Mouse (Mus musculus): ENCODE measurements at regions not wholly inside any gene's neighbourhood (a gene's known extent, or its start where the extent isn't known, plus 50 kb on each side); places are given as distances from the start of the nearest gene placed in this dataset.
"Not testable (repeated sequence)": the region's sequence is repeated elsewhere in the genome, so short reads cannot be mapped to it uniquely, and the experiment has no call there.

- DNase-seq (ENCODE audit: low spot score), result no peak
Measured at GRCm38 (mm10) chr10:119146342-119146741, 93.5 kb downstream of the Cand1 start.

GRCm38 (mm10) chr10:119142866-119143265 is 97.0 kb downstream of the Cand1 start:
- no peak for DNase-seq (ENCODE audit: low spot score)

DNA sequence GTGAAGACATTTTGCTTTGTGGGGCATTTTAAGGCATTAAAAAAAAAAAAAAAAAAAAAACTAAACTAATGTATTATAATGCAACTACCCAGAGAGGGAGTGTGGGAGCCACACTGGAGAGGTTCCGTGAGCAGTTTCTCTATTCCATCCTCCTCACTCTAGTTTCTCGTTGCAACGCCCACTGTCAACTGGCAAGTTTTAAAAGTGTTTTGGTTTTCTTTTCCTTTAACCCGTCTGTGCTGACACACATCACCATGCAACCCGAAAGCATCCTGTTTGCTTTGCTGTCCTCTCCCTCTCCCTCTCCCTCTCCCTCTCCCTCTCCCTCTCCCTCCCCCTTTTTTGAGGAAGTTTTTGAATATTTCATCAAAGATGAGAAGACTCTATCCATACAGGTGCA is 97.5 kb downstream of the Cand1 start:
- no peak for DNase-seq (ENCODE audit: low spot score)

DNA sequence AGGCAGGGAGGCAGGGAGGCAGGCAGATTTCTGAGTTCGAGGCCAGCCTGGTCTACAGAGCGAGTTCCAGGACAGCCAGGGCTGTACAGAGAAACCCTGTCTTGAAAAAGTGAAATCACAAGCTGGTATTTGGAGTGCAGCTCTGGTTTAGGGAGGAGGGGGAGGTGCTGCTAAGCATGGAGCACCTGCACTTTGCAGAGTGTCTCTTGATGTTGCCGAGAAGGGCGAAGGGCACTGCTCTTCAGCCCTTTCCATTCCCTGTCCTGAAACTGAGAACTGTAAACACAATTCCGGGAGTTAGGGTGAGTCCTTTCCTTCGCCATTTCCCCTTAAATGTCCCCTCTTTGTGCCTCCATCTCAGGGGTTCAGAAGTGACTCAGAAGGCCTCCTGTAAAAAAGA is 101.6 kb downstream of the Cand1 start:
- no peak for DNase-seq (ENCODE audit: low spot score)

GRCm38 (mm10) chr10:119135489-119135924 is 104.3 kb downstream of the Cand1 start:
- DNase-seq (ENCODE audit: low spot score), result no peak

- no peak for DNase-seq (ENCODE audit: low spot score)
Measured at GRCm38 (mm10) chr10:119134797-119135488, 104.9 kb downstream of the Cand1 start.

DNA sequence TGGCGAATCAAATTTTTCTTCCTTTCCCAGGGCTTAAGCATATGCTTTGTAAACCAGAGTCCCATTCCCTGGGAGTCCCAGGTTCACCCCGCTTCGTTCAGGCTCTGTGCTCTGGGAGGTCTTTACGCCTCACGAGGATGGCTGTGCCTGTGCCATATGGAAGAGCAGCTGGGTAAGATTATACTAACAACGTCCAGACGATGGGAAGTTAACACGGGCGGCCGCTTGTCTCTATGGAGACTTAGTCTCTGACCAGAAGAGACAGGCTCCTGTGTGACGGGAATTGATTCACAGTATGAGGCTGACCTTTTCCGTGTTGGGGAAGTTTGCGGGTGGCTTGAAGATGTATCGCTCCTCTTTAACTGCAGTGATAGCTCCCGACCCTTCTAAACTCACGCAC is 107.9 kb downstream of the Cand1 start:
- DNase-seq (ENCODE audit: low spot score), result no peak

GRCm38 (mm10) chr10:119130676-119131075 is 109.2 kb downstream of the Cand1 start:
- DNase-seq (ENCODE audit: low spot score), result no peak

DNA sequence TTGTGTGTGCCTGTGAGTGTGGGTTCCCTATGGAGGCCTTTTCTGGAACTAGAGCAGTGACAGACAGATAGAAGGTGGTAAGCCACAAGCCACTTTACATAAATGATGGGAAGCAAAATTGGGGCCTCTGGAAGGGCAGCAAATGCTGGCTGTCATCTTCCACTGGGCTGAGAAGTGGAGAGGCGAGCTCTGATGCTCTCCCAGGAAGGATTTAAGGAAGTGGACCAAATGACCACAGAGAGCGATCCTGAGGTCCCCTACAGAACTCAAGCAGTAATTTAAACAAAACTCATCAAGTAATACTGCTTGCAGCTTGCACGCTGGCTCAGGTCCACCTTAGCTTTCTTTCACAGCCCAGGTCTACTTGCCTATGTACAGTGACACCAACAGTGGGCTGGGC is 111.8 kb downstream of the Cand1 start:
- no peak for DNase-seq (ENCODE audit: low spot score)

- DNase-seq (ENCODE audit: low spot score), result no peak
Measured at GRCm38 (mm10) chr10:119123517-119123916, 116.3 kb downstream of the Cand1 start.

GRCm38 (mm10) chr10:119122347-119122746 is 117.5 kb downstream of the Cand1 start:
- DNase-seq (ENCODE audit: low spot score), result no peak

- no peak for DNase-seq (ENCODE audit: low spot score)
Measured at GRCm38 (mm10) chr10:119121575-119121974, 118.3 kb downstream of the Cand1 start.

DNA sequence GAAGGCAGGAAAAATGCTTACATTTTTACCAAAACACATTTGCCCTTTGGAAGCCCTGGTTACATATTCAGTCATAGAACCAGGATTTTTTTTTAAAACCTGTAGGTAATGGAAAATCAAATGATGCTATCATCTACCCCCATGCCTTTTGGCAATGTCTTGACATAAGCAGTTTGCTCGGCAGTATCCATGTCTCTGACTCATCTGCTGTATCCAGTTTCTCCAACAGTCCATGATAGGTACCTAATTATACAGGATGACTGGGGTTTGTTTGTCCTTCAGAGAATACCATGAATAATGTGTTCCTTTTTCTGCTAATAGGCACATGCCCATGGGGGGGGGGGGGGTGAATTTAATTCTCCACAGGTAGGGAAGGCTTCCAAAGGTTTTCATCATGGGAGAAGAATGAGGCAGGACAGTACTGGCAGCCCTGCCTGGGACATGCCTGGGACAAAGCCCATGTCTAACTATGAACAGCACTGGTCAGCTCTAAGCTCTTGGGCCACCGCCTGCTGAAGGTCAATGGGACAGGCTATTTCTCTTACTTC is 122.9 kb downstream of the Cand1 start:
- DNase-seq (ENCODE audit: low spot score), result no peak

- DNase-seq (ENCODE audit: low spot score), result not testable (repeated sequence)
Measured at GRCm38 (mm10) chr10:119115200-119115599, 124.7 kb downstream of the Cand1 start.

DNA sequence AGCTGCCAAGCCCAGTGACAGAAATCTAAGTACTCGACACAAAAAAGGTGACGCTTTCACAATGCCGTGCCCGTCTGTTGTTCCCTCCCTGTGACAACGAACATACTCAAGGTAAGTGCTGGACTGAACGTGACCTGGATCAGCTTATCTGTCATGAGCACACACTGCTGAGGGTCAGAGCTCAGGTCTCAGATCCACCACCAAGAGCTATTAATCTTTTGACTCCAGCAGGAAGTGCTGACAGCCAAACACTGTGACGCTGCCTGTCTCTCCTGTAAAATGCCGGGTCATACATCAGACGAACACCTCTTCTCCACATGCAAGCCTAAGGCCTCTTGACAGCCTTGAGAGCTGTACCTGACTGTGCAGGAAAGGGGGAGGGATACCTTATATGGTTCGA is 125.2 kb downstream of the Cand1 start:
- no peak for DNase-seq (ENCODE audit: low spot score)

DNA sequence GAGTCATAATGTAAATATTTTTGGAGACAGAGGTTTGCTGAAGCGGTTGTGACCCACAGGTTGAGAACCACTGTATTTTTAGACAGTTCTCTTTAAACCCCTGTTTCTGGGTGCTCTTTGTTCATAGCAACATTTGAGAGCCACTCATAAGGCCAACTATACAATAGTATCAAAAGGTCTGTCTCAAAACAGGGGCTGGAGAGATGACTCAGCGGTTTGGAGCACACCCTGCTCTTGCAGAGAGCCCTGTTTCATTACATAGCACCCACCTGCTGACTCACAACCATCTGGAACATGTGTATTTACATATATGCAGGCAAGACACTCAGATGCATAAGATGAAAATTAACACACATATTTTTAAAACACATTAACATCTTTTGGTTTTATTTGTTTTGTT is 128.0 kb downstream of the Cand1 start:
- no peak for DNase-seq (ENCODE audit: low spot score)

DNA sequence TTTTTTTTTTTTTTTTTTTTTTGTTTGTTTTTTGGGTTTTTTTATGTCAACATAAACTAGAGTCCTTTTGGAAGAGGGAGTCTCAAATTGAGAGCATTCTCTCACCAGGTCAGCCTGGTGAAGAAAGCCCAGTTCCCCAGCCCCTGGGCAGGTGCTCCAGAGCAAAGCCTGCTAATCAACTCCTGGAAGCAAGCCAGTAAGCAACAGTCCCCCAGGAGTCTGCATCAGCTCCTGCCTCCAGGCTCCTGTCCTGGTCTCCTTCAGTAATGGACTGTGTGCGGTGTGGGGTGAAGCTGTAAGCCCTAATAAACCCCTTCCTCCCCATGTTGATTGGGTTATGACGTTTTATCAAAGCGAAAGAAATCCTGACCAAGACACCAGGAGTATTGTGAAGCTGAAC is 128.4 kb downstream of the Cand1 start:
- no peak for DNase-seq (ENCODE audit: low spot score)

DNA sequence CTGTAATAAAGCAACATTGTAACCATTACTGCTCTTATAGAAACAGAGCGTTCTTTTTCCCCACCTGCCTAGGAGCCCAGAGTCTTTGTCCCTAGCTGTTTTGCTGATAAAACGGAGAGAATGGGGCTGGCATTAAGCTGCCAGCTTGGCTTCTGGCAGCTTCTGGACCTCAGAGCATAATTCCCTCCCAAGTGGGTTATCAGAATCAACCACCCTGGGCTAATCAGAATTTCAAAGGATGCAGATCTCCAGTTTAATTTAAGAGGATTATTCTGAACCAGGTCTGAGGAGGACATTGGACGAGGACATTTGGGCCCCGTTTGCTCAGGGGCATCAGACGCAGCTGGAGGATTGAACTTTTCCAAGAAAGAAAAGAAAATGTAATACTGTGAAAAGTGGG is 129.2 kb downstream of the Cand1 start:
- DNase-seq (ENCODE audit: low spot score), result no peak

DNA sequence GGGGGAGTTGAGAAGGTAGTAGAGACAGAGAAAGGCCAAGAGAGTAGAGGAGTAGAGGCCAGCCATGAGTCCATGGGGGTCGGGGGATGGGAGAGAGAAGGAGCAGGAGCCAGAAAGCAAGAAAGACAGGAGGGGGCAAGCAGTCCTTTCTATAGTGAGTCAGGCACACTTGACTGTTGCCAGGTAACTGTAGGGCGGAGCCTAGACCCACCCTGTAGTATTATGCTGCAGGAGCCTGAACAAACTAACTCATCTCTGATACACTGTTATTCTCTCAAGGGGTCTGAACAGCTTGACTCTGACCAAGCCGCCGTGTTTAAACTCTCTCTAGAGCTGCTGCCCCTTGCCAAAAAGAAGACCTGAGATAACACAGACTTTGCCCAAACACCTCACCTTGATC is 130.6 kb downstream of the Cand1 start:
- DNase-seq (ENCODE audit: low spot score), result no peak

- DNase-seq (ENCODE audit: low spot score), result no peak
Measured at GRCm38 (mm10) chr10:119107728-119108127, 132.1 kb downstream of the Cand1 start.

DNA sequence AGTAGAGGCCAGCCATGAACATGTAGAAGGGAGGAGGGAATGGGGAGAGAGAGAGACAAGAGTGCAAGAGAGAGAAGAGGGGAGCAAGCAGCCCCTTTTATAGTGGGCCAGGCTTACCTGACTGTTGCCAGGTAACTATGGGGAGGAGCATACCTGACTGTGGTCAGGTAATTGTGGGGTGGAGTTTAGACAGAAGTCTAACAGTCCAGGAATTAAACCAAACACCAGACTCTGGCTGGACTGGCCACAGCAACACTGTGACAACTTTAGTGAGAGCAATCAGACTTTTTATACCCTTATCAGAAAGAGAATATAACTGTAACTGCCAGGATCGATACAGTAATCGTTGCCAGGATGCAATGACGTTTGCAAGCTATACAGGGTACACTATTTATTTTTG is 133.8 kb downstream of the Cand1 start:
- no peak for DNase-seq (ENCODE audit: low spot score)

- no peak for DNase-seq (ENCODE audit: low spot score)
Measured at GRCm38 (mm10) chr10:119105279-119105881, 134.5 kb downstream of the Cand1 start.

- DNase-seq (ENCODE audit: low spot score), result peak; percentile 26
Measured at GRCm38 (mm10) chr10:119100511-119100910, 139.3 kb downstream of the Cand1 start.

Data from heart, adult 8-10 months (tissue).